24 mouse cellular contexts compared by ENCODE assay signal in the genomic region with DNA sequence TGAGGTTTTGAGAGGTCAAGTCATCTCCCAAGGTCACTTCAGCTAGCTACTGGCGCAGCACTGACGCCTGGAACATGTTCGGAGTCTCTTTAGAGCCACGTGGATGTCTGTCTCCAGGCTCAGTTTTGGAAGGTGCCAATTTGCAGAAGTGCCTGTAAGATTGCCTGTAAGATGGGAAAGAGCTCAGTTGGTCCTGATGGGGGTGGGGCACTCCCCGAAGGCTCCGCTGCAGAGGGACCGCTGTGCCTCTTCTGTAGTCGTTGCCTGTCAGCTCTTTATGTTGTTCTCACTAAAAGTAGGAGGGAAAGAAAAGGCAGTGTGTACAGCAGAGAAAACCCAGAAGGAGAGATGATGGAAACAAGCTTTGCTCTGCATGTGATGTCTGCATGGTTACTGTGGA.
A peak's percentile ranks its signal among the peaks of the same experiment; 100 is the strongest.
DNase-seq lines count a peak whose midpoint lies in the region; ATAC-seq and TF ChIP-seq lines count a peak whose summit lies in the region.
"Had no signal": no experiment of that assay in that cellular context is flagged by ENCODE, and none has a peak within 500 bp of the region (broad histone marks: within the 10 kb centered on the region; RNA-seq: fewer than 3 reads in every experiment).

No protein-coding gene starts in this region.

- ATAC-seq in neural tube, embryonic 13.5 days (ENCODE audit: low read depth) = no peak
- ATAC-seq in forebrain, postnatal 0 days = no peak
- ATAC-seq: activated CD4-positive, CD25-positive, alpha-beta regulatory T cell, adult 4 months; hindbrain, embryonic 16.5 days; intestine, embryonic 16.5 days had no signal

- 65% methylated on average over 8 of the region's 8 CpGs for whole genome bisulfite sequencing in neural tube, embryonic 13.5 days
- 70% methylated on average over 8 of the region's 8 CpGs for WGBS in embryonic facial prominence, embryonic 10.5 days
- WGBS in forebrain, postnatal 0 days = 40% methylated on average over 8 of the region's 8 CpGs

- H3K36me3 ChIP-seq in neural tube, embryonic 13.5 days = no peaks in the 10 kb centered on the region
- no peaks in the 10 kb centered on the region for H3K36me3 ChIP-seq in embryonic facial prominence, embryonic 10.5 days (replicated peaks)
- no peaks in the 10 kb centered on the region for H3K36me3 ChIP-seq in forebrain, postnatal 0 days (ENCODE audit: insufficient read depth)
- H3K36me3 ChIP-seq: limb, embryonic 15.5 days; liver, embryonic 15.5 days; neural tube, embryonic 12.5 days had no signal

- peaks cover 85% of the 10 kb centered on the region for H3K4me1 ChIP-seq in neural tube, embryonic 13.5 days (replicated peaks)
- peaks cover 86% of the 10 kb centered on the region for H3K4me1 ChIP-seq in embryonic facial prominence, embryonic 10.5 days
- H3K4me1 ChIP-seq in forebrain, postnatal 0 days (ENCODE audit: insufficient read depth) = peaks cover 53% of the 10 kb centered on the region

- intact Hi-C loops in heart, postnatal 25 days (cut with DNase I) = no loop called here

- H3K9ac ChIP-seq in neural tube, embryonic 13.5 days = 0 out of 2 replicates have a peak overlapping the region, but pooled peaks have one; percentile 8
- no peak overlapping the region for H3K9ac ChIP-seq in forebrain, postnatal 0 days
- H3K9ac ChIP-seq: limb, embryonic 15.5 days; liver, embryonic 15.5 days; neural tube, embryonic 12.5 days had no signal

- H3K27ac ChIP-seq in layer of hippocampus, adult 2 months = peak overlapping the region; percentile 32; the same call in 1 of the 2 replicates
- H3K27ac ChIP-seq in neural tube, embryonic 13.5 days (replicated peaks) = peak overlapping the region; percentile 42; the same call in 1 of the 2 replicates
- H3K27ac ChIP-seq in embryonic facial prominence, embryonic 10.5 days (replicated peaks) = peak overlapping the region; percentile 26; the same call in 1 of the 2 replicates
- peak overlapping the region; percentile 51 for H3K27ac ChIP-seq in forebrain, postnatal 0 days (ENCODE audit: low read depth, low read length)
- H3K27ac ChIP-seq: gastrocnemius, adult 2 months; limb, embryonic 15.5 days; liver, embryonic 15.5 days; neural tube, embryonic 12.5 days had no signal

- H3K27me3 ChIP-seq in neural tube, embryonic 13.5 days = no peaks in the 10 kb centered on the region
- peaks cover 5% of the 10 kb centered on the region; the same call in 1 of the 2 replicates for H3K27me3 ChIP-seq in embryonic facial prominence, embryonic 10.5 days (replicated peaks; ENCODE audit: low read depth, poor library complexity, severe bottlenecking)
- H3K27me3 ChIP-seq in forebrain, postnatal 0 days (ENCODE audit: insufficient read depth, low read length) = no peaks in the 10 kb centered on the region
- H3K27me3 ChIP-seq: limb, embryonic 15.5 days; liver, embryonic 15.5 days; neural tube, embryonic 12.5 days had no signal

- H3K4me3 ChIP-seq in layer of hippocampus, adult 2 months = no peak overlapping the region
- H3K4me3 ChIP-seq in neural tube, embryonic 13.5 days = no peak overlapping the region
- no peak overlapping the region for H3K4me3 ChIP-seq in embryonic facial prominence, embryonic 10.5 days
- H3K4me3 ChIP-seq in forebrain, postnatal 0 days (ENCODE audit: low read depth, low read length) = no peak overlapping the region
- H3K4me3 ChIP-seq: gastrocnemius, adult 2 months; limb, embryonic 15.5 days; liver, embryonic 15.5 days; neural tube, embryonic 12.5 days had no signal

- no peaks in the 10 kb centered on the region for H3K9me3 ChIP-seq in neural tube, embryonic 13.5 days
- no peaks in the 10 kb centered on the region for H3K9me3 ChIP-seq in embryonic facial prominence, embryonic 10.5 days
- H3K9me3 ChIP-seq in forebrain, postnatal 0 days (ENCODE audit: low read length) = no peaks in the 10 kb centered on the region
- H3K9me3 ChIP-seq: limb, embryonic 15.5 days; liver, embryonic 15.5 days; neural tube, embryonic 12.5 days had no signal

- DNase-seq in layer of hippocampus, adult 2 months (ENCODE audit: low spot score in 2 of 2) = no peak
- no peak for DNase-seq in layer of hippocampus, postnatal 10 days (ENCODE audit: low spot score in 2 of 2)
- no peak for DNase-seq in neural tube, embryonic 10.5 days (ENCODE audit: extremely low spot score, low spot score)
- DNase-seq in embryonic facial prominence, embryonic 10.5 days (ENCODE audit: low spot score) = no peak
- no peak for DNase-seq in forebrain, postnatal 0 days
- no peak for DNase-seq in heart, postnatal 25 days (ENCODE audit: low spot score)
- DNase-seq: adrenal gland, postnatal 10 days; cerebellum, adult 9-10 months; gastrocnemius, adult 2 months; heart, postnatal 36 days; kidney, adult 9 months; kidney, postnatal 14 days; left cerebral cortex, postnatal 4 days; lung, postnatal 4 days; retina, postnatal 1 day; thymus, adult 18-20 months; thymus, postnatal 36 days had no signal

- H3K4me2 ChIP-seq in neural tube, embryonic 13.5 days = no peak overlapping the region
- H3K4me2 ChIP-seq in forebrain, postnatal 0 days (ENCODE audit: low read depth) = no peak overlapping the region
- H3K4me2 ChIP-seq: limb, embryonic 15.5 days; liver, embryonic 15.5 days; neural tube, embryonic 12.5 days had no signal

- TF ChIP-seq CTCF in layer of hippocampus, adult 2 months (conservative IDR thresholded peaks at IDR 0.05) = no peak
- no peak for TF ChIP-seq CTCF in forebrain, postnatal 0 days (IDR thresholded peaks at IDR 0.05; ENCODE audit: low read depth)
